Mouse (Mus musculus) layer of hippocampus, adult 2 months (tissue): ENCODE results near the gene Agpat1. TPM values are rescaled to one million over a fixed set of nuclear protein-coding genes. Genes with fewer than 3 reads are reported as not detected.

ENCODE experiments used
- DNase-seq, 2 experiments: peaks; one replicate each; pipeline ENCODE4 v3.0.0; 2022; ENCODE audit warnings: low spot score in 2 of 2
- H3K27ac ChIP-seq: fragments of 200-600 bp; 2 replicates; pipeline ENCODE4 v1.8.1; 2022
- H3K4me3 ChIP-seq: fragments of 200-600 bp; 2 replicates; pipeline ENCODE4 v1.8.1; 2022; ENCODE audit warnings: mild to moderate bottlenecking
- CTCF ChIP-seq: fragments of 200-600 bp; conservative IDR thresholded peaks from 2 replicates; pipeline ENCODE4 v1.8.1; 2022; ENCODE audit warnings: antibody characterized with exemption, mild to moderate bottlenecking, moderate library complexity
- total RNA-seq, 2 experiments: library from RNA; stranded (reverse); gene quantifications; 2 replicates each; pipeline ENCODE4 v1.2.3; 2021

Gene Agpat1
- total RNA-seq, 2 experiments from 2014 or later = 153 to 160 TPM

GRCm38 (mm10) chr17:34639461-34640255 is 35.6 kb downstream of the Agpat1 start:
- H3K27ac ChIP-seq = peak overlapping the region; percentile 93
- TF ChIP-seq CTCF = no peak
- DNase-seq = no peak
- no peak overlapping the region for H3K4me3 ChIP-seq

GRCm38 (mm10) chr17:34640778-34641601 is 36.9 kb downstream of the Agpat1 start:
- no peak for DNase-seq
- H3K27ac ChIP-seq = peak overlapping the region; percentile 93
- H3K4me3 ChIP-seq = no peak overlapping the region
- peak; percentile 31 for TF ChIP-seq CTCF

GRCm38 (mm10) chr17:34641945-34642344 is 37.9 kb downstream of the Agpat1 start:
- no peak overlapping the region for H3K4me3 ChIP-seq
- H3K27ac ChIP-seq = peak overlapping the region; percentile 93
- no peak for TF ChIP-seq CTCF
- no peak for DNase-seq

- no peak for DNase-seq
- Histone ChIP-seq H3K27ac (no peak overlapping the region), H3K4me3 (no peak overlapping the region)
- TF ChIP-seq CTCF = no peak
Measured at GRCm38 (mm10) chr17:34643379-34643778, 39.3 kb downstream of the Agpat1 start.

- no peak overlapping the region for H3K4me3 ChIP-seq
- peak overlapping the region; percentile 91 for H3K27ac ChIP-seq
- no peak for TF ChIP-seq CTCF
- DNase-seq = no peak
Measured at GRCm38 (mm10) chr17:34643944-34644343, 39.9 kb downstream of the Agpat1 start.

- no peak for TF ChIP-seq CTCF
- Histone ChIP-seq H3K27ac (peak within 1 kb of the TSS; percentile 91), H3K4me3 (peak within 1 kb of the TSS; percentile 76)
- peak; percentile 98 for DNase-seq
Measured at GRCm38 (mm10) chr17:34644608-34645007, 40.5 kb downstream of the Agpat1 start, which contains the start of gene Fkbpl. TSS of gene Fkbpl (plus strand) at chr17:34644764.

GRCm38 (mm10) chr17:34645256-34645829 is 41.3 kb downstream of the Agpat1 start:
- no peak for TF ChIP-seq CTCF
- peak overlapping the region; percentile 76 for H3K4me3 ChIP-seq
- peak overlapping the region; percentile 91 for H3K27ac ChIP-seq
- DNase-seq = no peak

GRCm38 (mm10) chr17:34645831-34646511 is 41.9 kb downstream of the Agpat1 start:
- DNase-seq = no peak
- no peak for TF ChIP-seq CTCF
- peak overlapping the region; percentile 76 for H3K4me3 ChIP-seq
- H3K27ac ChIP-seq = peak overlapping the region; percentile 9; the same call in 1 of the 2 replicates

GRCm38 (mm10) chr17:34646906-34647787 is 43.1 kb downstream of the Agpat1 start, which contains the start of gene Atf6b:
TSS of gene Atf6b (plus strand) at chr17:34647146.
- DNase-seq = peak; percentile 92 to 98
- TF ChIP-seq CTCF = no peak
- peak within 1 kb of the TSS; percentile 99 for H3K4me3 ChIP-seq
- H3K27ac ChIP-seq = peak within 1 kb of the TSS; percentile 99

- Histone ChIP-seq H3K4me3 (peak overlapping the region; percentile 99), H3K27ac (peak overlapping the region; percentile 99)
- DNase-seq = no peak
- no peak for TF ChIP-seq CTCF
Measured at GRCm38 (mm10) chr17:34648141-34648890, 44.3 kb downstream of the Agpat1 start.
